Mouse (Mus musculus): ENCODE results near the gene Eif3d.

- TF ChIP-seq USF1 (IDR thresholded peaks at IDR 0.05; ENCODE audit: low read depth) (no peak), POLR2A (IDR thresholded peaks at IDR 0.05; ENCODE audit: insufficient read length, low read depth) (no peak), E2F4 (IDR thresholded peaks at IDR 0.05; ENCODE audit: insufficient read depth) (no peak), MAX (IDR thresholded peaks at IDR 0.05; ENCODE audit: low read depth) (no peak), CEBPB (IDR thresholded peaks at IDR 0.05; ENCODE audit: insufficient read depth, poor library complexity, severe bottlenecking) (no peak), SRF (IDR thresholded peaks at IDR 0.05; ENCODE audit: control insufficient read depth, insufficient read length, low read depth) (no peak), TCF12 (IDR thresholded peaks at IDR 0.05; ENCODE audit: insufficient read depth, poor library complexity, severe bottlenecking) (no peak), MYOD1 (IDR thresholded peaks at IDR 0.05; ENCODE audit: control insufficient read depth in 1 of 3, insufficient read length in 2 of 3, low read depth in 2 of 3) (no peak), MYOG (IDR thresholded peaks at IDR 0.05; ENCODE audit: control insufficient read depth in 1 of 3, insufficient read depth in 1 of 3, insufficient read length in 2 of 3, low read depth in 2 of 3) (no peak), POLR2AphosphoS2 (IDR thresholded peaks at IDR 0.05; ENCODE audit: insufficient read length, low read depth) (no peak), TCF3 (IDR thresholded peaks at IDR 0.05; ENCODE audit: insufficient read length, low read depth) (no peak), REST (IDR thresholded peaks at IDR 0.05; ENCODE audit: insufficient read depth, insufficient read length) (no peak)
These were observed 17.7 kb downstream of the Eif3d start for GRCm38 (mm10) chr15:77952921-77953320.

Data from myocyte (in vitro differentiated cells).